Mouse (Mus musculus) left cerebral cortex, postnatal 14 days (tissue): ENCODE results near the gene Lgalsl. TPM values are rescaled to one million over a fixed set of nuclear protein-coding genes. Genes with fewer than 3 reads are reported as not detected.
A peak's percentile ranks its signal among the peaks of the same experiment; 100 is the strongest.

Experiments used
- DNase-seq, 2 experiments: peaks; one replicate each; pipeline ENCODE4 v3.0.0; 2021 to 2022; ENCODE audit warnings: low spot score in 2 of 2, mixed read lengths in 1 of 2
- intact Hi-C: fragments of 180-260 bp; cut with DNase I; formaldehyde crosslinking; loops from one replicate; pipeline ENCODE4 v1.15.1; 2025
- long read RNA-seq, 2 experiments: library from polyadenylated mRNA; stranded (forward); transcript quantifications; one replicate each; pipeline ENCODE4 v2.0.0; 2021
- total RNA-seq, 2 experiments: library from RNA; stranded (reverse); gene quantifications; 2 replicates each; pipeline ENCODE4 v1.2.3; 2021

Gene Lgalsl
- total RNA-seq: 100 to 1,000 TPM in 1 of 2 experiments, 10 to 100 TPM in 1; 95.2 to 103 TPM
- long read RNA-seq, experiment 1, transcript Lgalsl-203 (4 exons, 913 nt): minor isoform, 10 of 212 reads
- long read RNA-seq, experiment 1, transcript Lgalsl-201 (5 exons, 3,362 nt): major isoform, 184 of 212 reads
- long read RNA-seq, experiment 1, partial matches to known transcripts: 3 of 212 reads
- long read RNA-seq, experiment 1, other reads (novel, unspliced or antisense): 15 of 212 reads
- long read RNA-seq, experiment 2, transcript Lgalsl-203 (4 exons, 913 nt): minor isoform, 8 of 178 reads
- long read RNA-seq, experiment 2, transcript Lgalsl-201 (5 exons, 3,362 nt): major isoform, 150 of 178 reads
- long read RNA-seq, experiment 2, partial matches to known transcripts: 9 of 178 reads
- long read RNA-seq, experiment 2, other reads (novel, unspliced or antisense): 11 of 178 reads

- DNase-seq: peak; percentile 63 to 78
- intact Hi-C loops: no loop called here
Measured at GRCm38 (mm10) chr11:20830686-20831505, at the start of gene Lgalsl. Gene Lgalsl, minus strand, starts transcription at chr11:20831056.

GRCm38 (mm10) chr11:20878644-20879043 lies 47.8 kb upstream of the Lgalsl start:
- no peak for DNase-seq
- intact Hi-C loops: no loop called here

- intact Hi-C loops: no loop called here
- DNase-seq: peak; percentile 42 to 49
Measured at GRCm38 (mm10) chr11:20877578-20878096, 46.8 kb upstream of the Lgalsl start.

GRCm38 (mm10) chr11:20873386-20873785 lies 42.5 kb upstream of the Lgalsl start:
- intact Hi-C loops: no loop called here
- DNase-seq: no peak

GRCm38 (mm10) chr11:20872911-20873310 lies 42.1 kb upstream of the Lgalsl start:
- intact Hi-C loops: no loop called here
- DNase-seq: no peak

- no peak for DNase-seq
- intact Hi-C loops: no loop called here
Measured at GRCm38 (mm10) chr11:20872444-20872843, 41.6 kb upstream of the Lgalsl start.

GRCm38 (mm10) chr11:20869927-20870326 lies 39.1 kb upstream of the Lgalsl start:
- intact Hi-C loops: no loop called here
- DNase-seq: no peak

GRCm38 (mm10) chr11:20865450-20865849 lies 34.6 kb upstream of the Lgalsl start:
- DNase-seq: no peak
- intact Hi-C loops: no loop called here

DNA sequence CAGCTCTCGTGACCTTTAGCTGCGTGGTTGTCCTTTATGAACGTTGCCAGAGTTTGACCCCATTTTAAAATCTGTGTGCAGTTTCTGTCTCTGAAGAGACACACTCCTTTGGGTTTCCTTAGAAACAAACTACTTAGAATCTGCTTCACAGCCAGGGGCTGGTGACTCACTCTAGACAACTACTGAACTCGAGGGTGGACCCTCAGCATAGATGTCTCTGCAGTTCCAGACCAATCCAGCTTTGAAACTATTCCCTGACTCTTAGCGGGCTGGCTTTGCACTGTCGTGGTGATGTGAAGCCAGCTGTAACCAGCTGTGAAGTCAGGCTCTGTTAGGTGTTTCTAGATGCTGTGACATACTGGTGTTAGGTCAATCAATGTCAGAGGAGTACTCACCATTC lies 33.8 kb upstream of the Lgalsl start:
- DNase-seq: peak in 1 of 2 experiments; percentile 49
- intact Hi-C loops: no loop called here

- no peak for DNase-seq
- intact Hi-C loops: no loop called here
Measured at GRCm38 (mm10) chr11:20862101-20862500, 31.2 kb upstream of the Lgalsl start.

DNA sequence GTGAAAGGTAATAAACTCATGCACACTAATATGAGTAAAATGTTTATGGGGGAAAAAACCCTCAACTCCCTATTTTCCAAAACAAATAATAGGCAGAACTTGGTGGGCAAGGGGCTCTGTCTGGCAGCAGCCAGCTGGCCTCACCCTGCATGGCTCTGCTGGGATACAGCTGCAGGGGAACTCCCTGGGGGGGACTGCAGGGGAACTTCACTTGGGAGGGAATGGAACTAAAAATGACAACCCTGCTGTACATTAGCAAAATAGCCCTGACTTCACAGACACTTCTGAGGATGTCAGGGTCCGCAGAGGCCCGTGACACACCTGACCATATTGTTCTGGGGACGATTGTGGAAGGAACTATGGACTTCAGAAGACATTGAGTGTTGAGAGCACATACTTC lies 29.5 kb upstream of the Lgalsl start:
- intact Hi-C loops: no loop called here
- DNase-seq: no peak

DNA sequence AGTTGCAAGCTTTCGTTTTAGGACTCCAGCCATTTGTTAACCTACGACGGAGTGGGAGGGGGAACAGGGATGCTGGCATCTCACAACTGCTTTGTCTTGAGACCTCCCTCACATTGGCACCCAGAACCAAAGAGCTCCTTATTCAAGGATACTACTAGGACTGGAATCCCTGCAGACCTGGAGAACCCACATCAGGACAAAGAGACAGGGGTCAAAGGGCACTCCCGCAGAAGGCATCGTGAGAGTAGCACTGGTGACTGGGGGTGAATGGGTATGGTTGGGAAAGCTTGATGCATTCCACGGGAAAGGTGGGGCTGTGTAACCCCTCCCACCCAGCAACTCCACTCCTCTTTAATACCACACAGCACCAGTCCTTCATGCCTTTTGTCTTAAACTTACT lies 29.0 kb upstream of the Lgalsl start:
- intact Hi-C loops: no loop called here
- DNase-seq: no peak

DNA sequence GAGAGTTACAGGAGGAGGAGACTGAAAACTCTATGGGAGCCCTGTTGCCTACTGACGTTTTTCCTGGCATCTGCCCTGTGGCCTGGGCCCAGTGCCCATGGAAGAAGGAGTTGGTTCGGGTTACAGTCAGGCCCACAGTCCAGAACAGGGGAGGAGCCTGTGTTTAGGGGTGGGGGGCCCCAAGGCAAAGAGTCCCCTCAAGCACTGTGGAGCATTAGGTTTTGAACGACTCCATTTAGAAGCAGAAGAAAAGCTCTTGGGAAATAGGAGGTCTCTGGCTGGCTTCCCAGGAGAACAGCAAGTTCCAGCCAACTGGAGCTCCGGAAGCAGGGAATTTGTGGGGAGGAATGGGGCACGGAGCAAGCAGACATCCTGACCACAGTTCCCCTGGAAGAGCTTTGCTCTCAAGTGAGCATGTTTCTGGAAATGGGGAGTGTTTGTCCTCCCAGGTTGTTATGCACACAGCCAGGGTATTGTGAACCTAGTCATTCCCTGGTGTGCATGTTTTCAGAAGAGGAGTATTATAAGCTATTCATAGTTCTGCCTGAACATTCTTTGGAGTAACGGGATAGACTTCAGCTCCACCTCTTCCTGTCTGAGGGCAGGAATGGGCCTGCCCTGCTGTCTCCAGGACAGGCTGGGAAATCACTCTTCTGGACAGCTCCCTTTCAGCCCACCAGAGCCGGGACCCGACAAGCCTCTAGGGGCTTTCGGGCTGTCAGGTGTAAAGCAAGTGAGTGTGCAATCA lies 28.2 kb upstream of the Lgalsl start:
- intact Hi-C loops: no loop called here
- DNase-seq: peak; percentile 80 to 93

DNA sequence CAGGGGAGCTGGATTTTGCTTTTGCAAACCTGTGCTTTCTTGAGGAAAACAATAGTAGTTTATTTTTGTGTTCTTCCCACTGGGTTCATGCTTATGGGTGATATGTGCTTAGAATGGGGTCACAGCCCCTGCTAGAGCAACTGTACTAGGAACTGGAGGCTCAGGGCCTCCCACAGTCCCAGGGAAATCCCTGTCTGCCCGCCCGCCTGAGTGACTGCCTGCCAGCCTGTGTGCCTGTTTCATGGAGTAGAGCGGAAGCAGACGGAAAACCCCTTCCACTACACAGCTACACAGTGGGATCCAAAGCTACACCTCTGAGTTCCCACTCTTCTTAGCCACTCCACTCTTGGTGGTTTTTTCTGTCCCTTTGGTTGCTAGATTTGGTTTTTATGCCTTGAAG lies 27.1 kb upstream of the Lgalsl start:
- no peak for DNase-seq
- intact Hi-C loops: no loop called here

- intact Hi-C loops: no loop called here
- DNase-seq: no peak
Measured at GRCm38 (mm10) chr11:20854032-20854741, 23.3 kb upstream of the Lgalsl start.

GRCm38 (mm10) chr11:20850196-20850595 lies 19.3 kb upstream of the Lgalsl start:
- intact Hi-C loops: no loop called here

GRCm38 (mm10) chr11:20849403-20849802 lies 18.5 kb upstream of the Lgalsl start:
- intact Hi-C loops: no loop called here
- DNase-seq: no peak

More at GRCm38 (mm10) chr11:20850196-20850595, 19.3 kb upstream of the Lgalsl start:
- no peak for DNase-seq

DNA sequence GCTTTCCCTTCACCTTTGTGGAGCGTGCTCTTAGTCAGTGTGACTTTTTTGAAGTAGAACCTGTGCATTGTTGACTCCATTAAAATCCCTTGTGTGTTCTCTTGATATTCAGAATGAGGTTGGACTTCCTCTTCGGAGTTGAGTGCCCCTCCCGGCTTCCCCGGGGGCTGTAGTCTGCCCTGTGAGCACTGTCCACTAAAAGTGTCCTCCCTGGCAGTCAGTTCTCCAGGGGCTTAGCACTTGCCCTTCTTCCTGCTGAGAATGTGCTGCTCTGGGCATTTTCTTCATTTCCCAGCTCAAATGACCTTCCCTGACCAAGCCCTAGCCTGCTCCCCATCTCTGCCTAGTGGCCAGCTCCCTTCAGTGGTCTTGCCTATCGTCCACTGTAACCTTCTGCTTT lies 6.5 kb upstream of the Lgalsl start:
- no peak for DNase-seq
- intact Hi-C loops: no loop called here

- peak in 1 of 2 experiments; percentile 20 for DNase-seq
- intact Hi-C loops: no loop called here
Measured at GRCm38 (mm10) chr11:20831600-20832137, 813 bp upstream of the Lgalsl start.
